Mouse (Mus musculus): Measurements from ENCODE around the gene 6030468B19Rik.

6030468B19Rik gene

GRCm38 (mm10) chr11:117797511-117798159 lies at the start of gene 6030468B19Rik:
6030468B19Rik (plus strand) TSS chr11:117797660.
- no peak for DNase-seq (ENCODE audit: low spot score)

GRCm38 (mm10) chr11:117748628-117749027 lies 48.8 kb upstream of the 6030468B19Rik start:
- no peak for DNase-seq (ENCODE audit: low spot score)

GRCm38 (mm10) chr11:117749414-117749813 lies 48.0 kb upstream of the 6030468B19Rik start:
- DNase-seq (ENCODE audit: low spot score), result no peak

GRCm38 (mm10) chr11:117751544-117751943 lies 45.9 kb upstream of the 6030468B19Rik start:
- no peak for DNase-seq (ENCODE audit: low spot score)

GRCm38 (mm10) chr11:117755891-117756290 lies 41.6 kb upstream of the 6030468B19Rik start:
- no peak for DNase-seq (ENCODE audit: low spot score)

GRCm38 (mm10) chr11:117759267-117759666 lies 38.2 kb upstream of the 6030468B19Rik start:
- no peak for DNase-seq (ENCODE audit: low spot score)

- DNase-seq (ENCODE audit: low spot score), result no peak
These were observed 36.9 kb upstream of the 6030468B19Rik start for GRCm38 (mm10) chr11:117760374-117761119.

GRCm38 (mm10) chr11:117761801-117762200 lies 35.7 kb upstream of the 6030468B19Rik start:
- no peak for DNase-seq (ENCODE audit: low spot score)

GRCm38 (mm10) chr11:117762246-117762645 lies 35.2 kb upstream of the 6030468B19Rik start:
- no peak for DNase-seq (ENCODE audit: low spot score)

- DNase-seq (ENCODE audit: low spot score), result no peak
These were observed 33.1 kb upstream of the 6030468B19Rik start for GRCm38 (mm10) chr11:117764319-117764718.

GRCm38 (mm10) chr11:117765361-117765760 lies 32.1 kb upstream of the 6030468B19Rik start:
- DNase-seq (ENCODE audit: low spot score), result no peak

- no peak for DNase-seq (ENCODE audit: low spot score)
These were observed 31.2 kb upstream of the 6030468B19Rik start for GRCm38 (mm10) chr11:117766275-117766674.

- no peak for DNase-seq (ENCODE audit: low spot score)
These were observed 28.5 kb upstream of the 6030468B19Rik start for GRCm38 (mm10) chr11:117768725-117769682.

- no peak for DNase-seq (ENCODE audit: low spot score)
These were observed 27.8 kb upstream of the 6030468B19Rik start for GRCm38 (mm10) chr11:117769683-117770047.

- no peak for DNase-seq (ENCODE audit: low spot score)
These were observed 27.1 kb upstream of the 6030468B19Rik start for GRCm38 (mm10) chr11:117770407-117770806.

- no peak for DNase-seq (ENCODE audit: low spot score)
These were observed 25.1 kb upstream of the 6030468B19Rik start for GRCm38 (mm10) chr11:117772352-117772751.

GRCm38 (mm10) chr11:117774925-117775324 lies 22.5 kb upstream of the 6030468B19Rik start:
- DNase-seq (ENCODE audit: low spot score), result no peak

GRCm38 (mm10) chr11:117775540-117775939 lies 21.9 kb upstream of the 6030468B19Rik start:
- DNase-seq (ENCODE audit: low spot score), result no peak

- DNase-seq (ENCODE audit: low spot score), result no peak
These were observed 21.2 kb upstream of the 6030468B19Rik start for GRCm38 (mm10) chr11:117776085-117776792.

GRCm38 (mm10) chr11:117777111-117777510 lies 20.3 kb upstream of the 6030468B19Rik start:
- DNase-seq (ENCODE audit: low spot score), result no peak

- no peak for DNase-seq (ENCODE audit: low spot score)
These were observed 19.4 kb upstream of the 6030468B19Rik start for GRCm38 (mm10) chr11:117778031-117778430.

All from ovary, adult 18-20 months (tissue).